Mouse (Mus musculus): ENCODE measurements around the gene Eef2.
A peak's percentile ranks its signal among the peaks of the same experiment; 100 is the strongest.
"Not testable (repeated sequence)": the region's sequence is repeated elsewhere in the genome, so short reads cannot be mapped to it uniquely, and the experiment has no call there.

Eef2 gene

GRCm38 (mm10) chr10:81201807-81202758 lies 25.7 kb downstream of the Eef2 start, which contains the start of gene Nmrk2:
TSS of gene Nmrk2 (minus strand) at chr10:81202051.
- DNase-seq, result no peak

GRCm38 (mm10) chr10:81202978-81203720 lies 26.7 kb downstream of the Eef2 start:
- DNase-seq, result no peak

DNA sequence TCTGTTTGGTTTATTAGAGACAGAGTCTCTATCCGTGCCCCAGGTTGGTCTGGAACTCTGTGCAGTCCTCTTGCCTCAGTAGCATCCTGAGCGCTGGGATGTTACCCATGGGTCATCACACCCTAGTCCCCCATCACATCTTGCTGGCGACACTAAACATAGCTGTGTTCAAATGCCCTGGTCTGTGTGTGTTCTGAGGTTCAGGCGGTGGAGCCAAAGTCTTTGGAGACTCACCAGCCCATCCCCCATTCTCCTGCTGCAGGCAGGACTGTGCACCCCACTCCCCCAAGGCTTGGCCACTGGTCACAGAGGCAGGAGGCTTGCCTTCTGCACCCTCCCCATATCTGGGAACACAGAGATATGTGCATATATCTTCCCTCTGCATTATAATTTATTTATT lies 27.7 kb downstream of the Eef2 start:
- DNase-seq, result no peak

- DNase-seq, result no peak
Observed at GRCm38 (mm10) chr10:81210154-81210553, 33.7 kb downstream of the Eef2 start.

DNA sequence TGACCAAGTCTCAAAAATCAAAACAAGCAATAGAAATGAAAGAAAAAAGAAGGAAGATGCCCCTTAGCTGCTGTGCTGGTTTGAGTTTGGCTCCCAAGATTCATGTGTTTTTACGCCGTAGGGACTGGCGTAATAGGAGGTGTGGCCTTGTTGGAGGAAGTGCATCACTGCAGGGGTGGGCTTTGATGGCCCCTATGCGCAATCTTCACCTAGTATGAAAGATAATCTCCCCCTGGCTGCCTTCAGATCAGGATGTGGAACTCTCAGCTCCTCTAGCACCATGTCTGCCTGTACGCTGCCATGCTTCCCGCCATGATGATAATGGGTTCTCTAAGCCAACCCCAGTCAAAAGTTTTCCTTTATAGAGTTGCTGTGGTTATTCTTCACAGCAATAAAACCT lies 39.8 kb downstream of the Eef2 start:
- no peak for DNase-seq

DNA sequence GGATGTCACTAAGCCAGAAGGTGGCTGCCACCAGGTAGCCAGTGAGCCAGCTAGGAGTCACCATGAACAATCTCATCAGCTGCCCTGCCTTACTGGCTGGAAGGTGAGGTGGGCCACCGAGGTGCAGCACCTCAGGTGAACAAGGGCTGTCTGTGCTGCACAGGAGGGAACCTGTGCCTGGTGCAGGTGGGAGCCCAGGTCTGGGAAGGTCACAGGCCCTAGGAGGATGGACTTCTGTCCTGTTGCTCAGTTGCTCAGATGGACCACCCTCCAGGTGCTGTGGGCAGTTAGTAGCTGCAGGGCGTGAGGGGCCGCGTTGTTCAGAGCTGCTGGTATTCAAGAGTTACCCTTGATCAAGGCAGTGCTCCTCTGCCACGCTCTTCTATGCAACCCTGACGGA lies 40.4 kb downstream of the Eef2 start:
- no peak for DNase-seq

DNA sequence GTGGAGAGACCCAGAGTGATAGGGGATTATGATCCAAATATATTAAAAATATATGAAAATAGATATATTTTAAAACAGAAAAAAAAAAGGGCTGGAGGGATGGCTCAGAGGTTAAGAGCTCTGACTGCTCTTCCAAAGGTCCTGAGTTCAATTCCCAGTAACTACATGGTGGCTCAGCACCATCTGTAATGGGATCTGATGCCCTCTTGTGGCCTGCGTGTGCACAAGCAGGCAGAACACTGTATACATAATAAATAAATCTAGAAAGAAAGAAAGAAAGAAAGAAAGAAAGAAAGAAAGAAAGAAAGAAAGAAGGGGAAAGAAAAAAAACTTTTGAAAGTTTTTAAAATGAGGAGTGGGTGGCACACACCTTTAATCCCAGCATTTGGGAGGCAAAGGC lies 40.8 kb downstream of the Eef2 start:
- DNase-seq, result peak; percentile 45

GRCm38 (mm10) chr10:81217964-81218363 lies 41.5 kb downstream of the Eef2 start:
- DNase-seq, result peak; percentile 81

DNA sequence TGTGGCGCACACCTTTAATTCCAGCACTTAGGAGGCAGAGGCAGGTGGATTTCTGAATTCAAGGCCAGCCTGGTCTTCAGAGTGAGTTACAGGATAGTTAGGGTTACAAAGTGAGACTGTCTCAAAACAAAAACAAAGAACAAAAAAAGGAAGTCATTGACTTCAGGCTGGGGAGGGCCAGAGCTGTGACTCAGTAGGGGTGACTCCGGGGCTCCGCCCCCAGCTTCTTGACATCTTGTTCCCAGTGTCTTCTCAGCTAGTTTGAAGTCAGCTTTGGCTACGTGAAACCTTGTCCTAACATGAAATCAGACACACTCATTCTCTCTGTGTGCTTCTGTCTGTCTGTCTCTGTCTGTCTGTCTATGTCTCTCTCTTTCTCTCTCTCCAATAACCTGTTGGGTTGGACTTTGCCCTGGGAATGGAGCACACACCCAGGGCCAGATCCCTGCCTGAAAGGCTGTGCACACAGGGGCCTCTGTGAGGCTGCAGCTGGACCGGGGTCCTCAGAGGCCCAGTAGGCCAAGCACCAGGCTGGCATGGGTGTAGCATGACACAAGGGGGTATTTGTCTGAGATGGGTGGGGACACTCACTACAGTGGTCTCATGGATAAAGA lies 45.1 kb downstream of the Eef2 start:
- no peak for DNase-seq

- DNase-seq, result not testable (repeated sequence)
Observed at GRCm38 (mm10) chr10:81223731-81224130, 47.3 kb downstream of the Eef2 start.

DNA sequence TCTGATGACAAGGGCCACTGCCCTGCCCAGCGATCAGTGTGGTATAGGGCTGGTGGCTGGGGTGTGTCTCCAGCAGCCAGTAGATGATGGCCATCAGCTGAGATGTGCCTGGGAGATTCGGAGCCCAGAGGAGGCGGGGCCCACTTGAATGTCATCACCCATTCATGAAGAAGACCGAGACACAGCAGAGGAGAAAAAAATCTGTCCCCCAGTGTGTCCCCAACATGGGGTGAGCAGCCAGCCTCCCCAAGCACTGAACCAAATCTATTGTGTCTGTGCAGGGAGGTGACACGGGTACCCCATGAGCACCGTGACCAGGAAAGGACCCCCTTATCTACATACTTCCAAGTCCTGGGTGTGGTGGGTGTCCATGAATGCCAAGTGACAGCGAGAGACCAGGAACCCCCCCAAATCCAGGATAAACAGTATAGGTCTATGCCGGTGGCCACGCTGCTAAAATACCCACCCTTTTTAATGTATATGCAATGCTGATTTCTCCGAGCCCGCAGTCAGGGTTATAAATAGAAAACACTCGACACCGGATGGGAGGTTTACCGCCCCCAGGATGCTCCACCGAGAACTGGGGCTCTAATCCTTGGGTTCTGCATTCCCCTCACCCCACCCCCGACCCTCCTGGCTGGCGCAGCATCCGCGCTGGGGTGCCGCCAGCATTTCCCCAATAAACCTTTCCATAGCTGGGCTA lies 53.5 kb downstream of the Eef2 start:
- DNase-seq, result no peak

DNA sequence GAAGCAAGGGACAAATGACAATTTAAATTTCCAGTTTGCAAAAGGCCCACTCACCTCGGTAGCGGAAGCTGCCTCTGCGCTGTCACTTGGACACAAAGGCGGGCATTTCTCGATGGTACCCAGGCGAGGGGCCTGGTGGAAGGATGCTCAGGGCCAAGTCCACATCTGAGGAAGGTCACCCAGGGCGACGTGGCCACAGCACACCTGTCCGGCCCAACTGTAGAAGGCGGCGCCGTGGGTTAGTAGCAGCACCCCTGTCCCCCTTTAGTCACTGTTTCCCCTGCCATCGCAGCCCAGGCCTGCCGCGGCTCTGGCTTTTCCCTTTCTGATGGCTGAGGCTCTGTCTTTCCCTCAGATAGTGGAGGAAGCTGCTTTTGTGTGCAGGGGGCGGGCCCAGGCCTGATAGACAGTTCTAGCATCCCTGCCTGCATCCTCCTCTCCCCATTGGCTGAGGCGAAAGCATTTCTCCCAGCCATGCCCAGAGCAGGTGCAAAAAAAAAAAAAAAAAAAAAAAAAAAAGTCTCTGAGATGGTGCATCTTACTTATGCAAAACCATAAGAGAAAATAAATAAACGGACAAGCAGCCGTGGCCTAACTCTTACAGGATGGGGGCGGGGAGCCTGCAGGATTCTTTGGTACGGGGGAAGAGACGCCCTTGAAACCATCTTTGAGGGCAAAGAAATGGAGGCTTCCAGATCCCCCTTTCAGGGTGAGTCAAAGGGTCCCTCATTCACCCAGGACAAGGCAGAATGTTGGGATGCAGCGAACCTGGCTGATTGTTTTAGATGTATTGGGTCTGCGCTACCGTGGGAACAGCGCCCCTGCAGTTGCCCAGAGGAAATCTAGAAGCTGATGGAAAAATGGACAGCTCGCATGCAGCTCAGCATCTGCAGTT lies 54.3 kb downstream of the Eef2 start, which contains the start of gene Atcay:
Gene Atcay (minus strand): TSS at position 396 of the 895 bp plus-strand sequence.
- peak; percentile 36 for DNase-seq

- DNase-seq, result no peak
Observed at GRCm38 (mm10) chr10:81231436-81231835, 55.0 kb downstream of the Eef2 start.

All from thymus, postnatal 25 days (tissue).